ENCODE assay signal across 8 mouse cellular contexts in genomic region chr12:71048117-71048516, GRCm38 (mm10). TPM values are rescaled to one million over a fixed set of nuclear protein-coding genes. Genes with fewer than 3 reads are reported as not detected.
DNase-seq lines count a peak whose midpoint lies in the region; ATAC-seq and TF ChIP-seq lines count a peak whose summit lies in the region.

No protein-coding gene starts in this region.

- no peak for TF ChIP-seq CTCF in heart, postnatal 0 days (IDR thresholded peaks at IDR 0.05; ENCODE audit: low read depth)

- no peaks in the 10 kb centered on the region for H3K27me3 ChIP-seq in forebrain, embryonic 13.5 days
- no peaks in the 10 kb centered on the region for H3K27me3 ChIP-seq in heart, postnatal 0 days (ENCODE audit: control insufficient read depth, insufficient read depth, low read length)
- H3K27me3 ChIP-seq in liver, embryonic 12.5 days (replicated peaks) = no peaks in the 10 kb centered on the region
- H3K27me3 ChIP-seq in splenic B cell, adult 2 months (ENCODE audit: control insufficient read depth, insufficient read depth, low read length, poor library complexity, severe bottlenecking) = peaks cover 2% of the 10 kb centered on the region; the same call in 1 of the 2 replicates

- no peak overlapping the region for H3K27ac ChIP-seq in brown adipose tissue, adult 24 weeks (replicated peaks; ENCODE audit: low read depth, low read length)
- peak overlapping the region; percentile 97 for H3K27ac ChIP-seq in forebrain, embryonic 13.5 days
- peak overlapping the region; percentile 64 for H3K27ac ChIP-seq in heart, postnatal 0 days (ENCODE audit: low read depth)
- H3K27ac ChIP-seq in liver, embryonic 12.5 days = peak overlapping the region; percentile 14; the same call in 1 of the 2 replicates

- peak; percentile 94 for ATAC-seq in forebrain, embryonic 13.5 days
- peak; percentile 83 for ATAC-seq in heart, postnatal 0 days (ENCODE audit: insufficient read depth, low read depth)
- no peak for ATAC-seq in liver, embryonic 12.5 days

- DNase-seq in B cell, adult 2 months = peak; percentile 88 to 89
- DNase-seq in heart, postnatal 0 days (ENCODE audit: low spot score) = peak; percentile 95
- DNase-seq in kidney, postnatal 25 days = peak; percentile 96 to 99
- DNase-seq in naive thymus-derived CD4-positive, alpha-beta T cell, adult 2 months (ENCODE audit: low read depth) = peak; percentile 98
- peak; percentile 94 for DNase-seq in splenic B cell, adult 2 months (ENCODE audit: low read depth, low spot score)

- peak overlapping the region; percentile 57 for H3K4me2 ChIP-seq in forebrain, embryonic 13.5 days
- H3K4me2 ChIP-seq in heart, postnatal 0 days (ENCODE audit: low read depth, low read length) = peak overlapping the region; percentile 49
- H3K4me2 ChIP-seq in liver, embryonic 12.5 days = no peak overlapping the region

- H3K9ac ChIP-seq in forebrain, embryonic 13.5 days = peak overlapping the region; percentile 58
- peak overlapping the region; percentile 8; the same call in 1 of the 2 replicates for H3K9ac ChIP-seq in heart, postnatal 0 days (replicated peaks; ENCODE audit: low read depth, low read length)
- no peak overlapping the region for H3K9ac ChIP-seq in liver, embryonic 12.5 days

- H3K4me1 ChIP-seq in brown adipose tissue, adult 24 weeks (ENCODE audit: control insufficient read depth, insufficient read depth, insufficient read length, low read length) = peaks cover 6% of the 10 kb centered on the region
- peaks cover 36% of the 10 kb centered on the region for H3K4me1 ChIP-seq in forebrain, embryonic 13.5 days
- peaks cover 19% of the 10 kb centered on the region; the same call in 1 of the 2 replicates for H3K4me1 ChIP-seq in heart, postnatal 0 days (ENCODE audit: control insufficient read depth, insufficient read depth)
- peaks cover 11% of the 10 kb centered on the region for H3K4me1 ChIP-seq in liver, embryonic 12.5 days

- no peaks in the 10 kb centered on the region for H3K9me3 ChIP-seq in forebrain, embryonic 13.5 days (replicated peaks)
- no peaks in the 10 kb centered on the region for H3K9me3 ChIP-seq in heart, postnatal 0 days (replicated peaks; ENCODE audit: control insufficient read depth, low read length)
- no peaks in the 10 kb centered on the region for H3K9me3 ChIP-seq in liver, embryonic 12.5 days (replicated peaks)

- peak overlapping the region; percentile 46 for H3K4me3 ChIP-seq in brown adipose tissue, adult 24 weeks (ENCODE audit: insufficient read depth, low read depth, low read length)
- H3K4me3 ChIP-seq in forebrain, embryonic 13.5 days = peak overlapping the region; percentile 38
- peak overlapping the region; percentile 24 for H3K4me3 ChIP-seq in heart, postnatal 0 days (ENCODE audit: low read depth, low read length)
- H3K4me3 ChIP-seq in liver, embryonic 12.5 days = no peak overlapping the region

- no peak for TF ChIP-seq EP300 in heart, postnatal 0 days (IDR thresholded peaks at IDR 0.05; ENCODE audit: low read depth)

- peaks cover 17% of the 10 kb centered on the region for H3K36me3 ChIP-seq in forebrain, embryonic 13.5 days (ENCODE audit: poor library complexity, severe bottlenecking)
- H3K36me3 ChIP-seq in heart, postnatal 0 days (replicated peaks; ENCODE audit: control insufficient read depth, insufficient read depth, low read length) = peaks cover 34% of the 10 kb centered on the region
- H3K36me3 ChIP-seq in liver, embryonic 12.5 days = peaks cover 43% of the 10 kb centered on the region
- H3K36me3 ChIP-seq in splenic B cell, adult 2 months (ENCODE audit: control insufficient read depth, insufficient read depth, low read length, poor library complexity, severe bottlenecking) = peaks cover 13% of the 10 kb centered on the region; the same call in 1 of the 2 replicates

- 2% methylated on average over 7 of the region's 7 CpGs for WGBS in forebrain, embryonic 13.5 days
- 20% methylated on average over 7 of the region's 7 CpGs for WGBS in heart, postnatal 0 days
- 73% methylated on average over 7 of the region's 7 CpGs for WGBS in liver, embryonic 12.5 days (ENCODE audit: insufficient replicate concordance)

RNA-seq across cellular contexts. Expression of gene Arid4a, which starts 32.3 kb away (rescaled TPM):
- polyA plus RNA-seq in brown adipose tissue, adult 24 weeks (2012; ENCODE audit: insufficient read depth, insufficient read length, missing spikeins) = 6.8 and 12.1 TPM in 2 replicates
- 51.1 and 52.0 TPM in 2 replicates for polyA plus RNA-seq in forebrain, embryonic 13.5 days (2015; fragmentation: Nextera tagmentation; extraction: Ambion mirVana)
- 3.2 and 6.9 TPM in 2 replicates for total RNA-seq in heart, postnatal 0 days (2014; rRNA removed; ENCODE audit: low replicate concordance)
- 18.1 and 21.4 TPM in 2 replicates for polyA plus RNA-seq in heart, postnatal 0 days (2015; fragmentation: Nextera tagmentation; extraction: Ambion mirVana)
- 23.4 and 24.1 TPM in 2 replicates for polyA plus RNA-seq in liver, embryonic 12.5 days (2016; fragmentation: Nextera tagmentation; extraction: Ambion mirVana)
